Mouse (Mus musculus): ENCODE results near the gene Phactr3.

GRCm38 (mm10) chr2:178153601-178154000 lies 34.8 kb downstream of the Phactr3 start:
- no peak for TF ChIP-seq POLR2A (IDR thresholded peaks at IDR 0.05; ENCODE audit: insufficient read depth, low read depth, low read length)
- no peak for TF ChIP-seq CTCF (IDR thresholded peaks at IDR 0.05)
- no peak for TF ChIP-seq EP300 (IDR thresholded peaks at IDR 0.05; ENCODE audit: insufficient read depth, low read depth, low read length)

All from heart, adult 2 months (tissue).